Mouse (Mus musculus): Measurements from ENCODE around the gene Tuba1b.
"Not testable (repeated sequence)": the region's sequence is repeated elsewhere in the genome, so short reads cannot be mapped to it uniquely, and the experiment has no call there.

Gene Tuba1b

GRCm38 (mm10) chr15:98927566-98927965, 6.8 kb downstream of the Tuba1b start:
- DNase-seq (ENCODE audit: extremely low read depth, low read depth, low spot score): no peak

DNA sequence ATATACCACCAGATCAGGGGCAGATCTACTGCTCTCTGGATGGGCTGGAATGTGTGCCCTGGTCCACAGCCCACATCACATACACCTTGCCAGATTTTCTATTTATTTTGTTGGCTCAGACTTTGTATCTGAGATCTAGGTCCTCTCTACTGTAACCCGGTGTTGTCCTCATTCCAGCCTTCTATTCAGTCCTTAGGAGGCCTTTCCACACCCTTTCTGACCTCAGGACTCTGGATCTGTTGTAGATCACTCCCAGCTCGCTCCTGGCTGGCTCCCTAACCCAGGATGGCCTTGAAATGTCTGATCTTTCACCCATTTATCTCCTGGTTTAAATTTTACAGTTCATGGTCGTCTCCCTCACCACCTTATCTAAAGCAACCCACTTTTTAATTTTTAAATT, 9.7 kb downstream of the Tuba1b start:
- DNase-seq (ENCODE audit: extremely low read depth, low read depth, low spot score): no peak

GRCm38 (mm10) chr15:98923031-98923537, 11.3 kb downstream of the Tuba1b start:
- DNase-seq (ENCODE audit: extremely low read depth, low read depth, low spot score): no peak

GRCm38 (mm10) chr15:98922581-98922980, 11.8 kb downstream of the Tuba1b start:
- no peak for DNase-seq (ENCODE audit: extremely low read depth, low read depth, low spot score)

DNA sequence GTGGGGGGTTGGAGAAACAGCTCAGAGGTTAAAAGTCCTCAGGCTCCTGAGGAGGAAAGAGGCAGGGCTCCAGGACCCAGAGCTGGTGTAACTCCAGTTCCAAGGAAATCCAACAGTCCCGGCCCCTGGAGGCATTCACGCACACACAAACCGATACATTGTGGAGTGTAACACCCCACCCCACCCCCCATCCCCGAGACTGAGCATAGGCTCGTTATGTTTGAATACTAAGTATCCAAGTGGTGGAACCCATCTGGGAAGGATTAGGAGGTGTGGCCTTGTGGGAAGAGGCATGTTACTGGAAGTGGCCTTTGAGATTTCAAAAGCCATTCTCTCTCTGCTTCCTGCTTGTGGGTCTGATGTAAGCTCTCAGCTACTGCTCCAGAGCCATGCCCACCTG, 12.9 kb downstream of the Tuba1b start:
- DNase-seq (ENCODE audit: extremely low read depth, low read depth, low spot score): no peak

GRCm38 (mm10) chr15:98918499-98918895, 15.9 kb downstream of the Tuba1b start:
- not testable (repeated sequence) for DNase-seq (ENCODE audit: extremely low read depth, low read depth, low spot score)

DNA sequence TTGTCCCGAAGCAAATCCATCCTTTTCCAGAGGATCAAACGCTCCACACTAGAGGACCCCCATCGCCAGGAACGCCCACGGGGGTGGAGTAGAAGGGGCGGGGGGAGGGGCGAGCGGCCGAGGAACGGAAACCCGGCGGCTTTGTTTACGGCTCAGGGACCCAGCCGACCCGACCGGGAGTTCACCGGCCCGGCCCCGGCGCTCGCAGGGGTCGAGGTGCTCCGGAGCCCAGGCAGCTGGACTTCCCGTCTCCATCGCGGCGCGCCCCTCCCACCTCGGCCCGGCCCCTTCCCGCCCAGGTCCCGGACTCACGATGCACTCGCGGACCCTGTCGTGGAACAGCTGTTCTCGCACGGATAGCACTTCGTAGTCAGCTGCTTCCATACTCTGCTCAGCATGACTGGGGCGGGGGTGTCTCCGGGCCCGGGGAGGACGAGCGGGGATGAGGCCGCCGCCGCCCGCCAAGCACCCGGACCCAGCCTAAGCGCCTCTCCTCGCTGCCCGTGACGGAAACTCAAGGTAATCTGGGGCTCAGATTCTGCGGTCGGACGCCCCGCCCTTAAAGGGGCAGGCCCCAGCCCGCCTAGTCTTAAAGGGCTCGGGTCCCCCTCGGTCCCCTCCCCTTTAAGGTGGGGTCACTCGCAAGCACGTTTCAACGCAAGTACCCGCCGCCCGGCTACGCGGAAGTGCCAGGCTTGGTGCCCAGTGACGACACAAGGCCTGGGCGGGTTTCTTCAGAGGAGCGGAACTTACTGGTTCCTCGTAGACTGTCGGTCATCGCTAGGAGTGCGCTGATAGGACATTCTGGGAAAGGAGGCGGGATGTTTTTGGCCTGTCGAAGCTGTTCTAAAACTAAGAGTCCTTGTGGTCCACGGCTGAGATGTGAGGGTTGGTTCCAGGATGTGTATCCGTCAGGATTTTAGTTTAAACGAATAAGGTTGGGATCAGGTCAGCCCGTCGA, 16.5 kb downstream of the Tuba1b start, which contains the start of gene Lmbr1l:
Gene Lmbr1l (minus strand): TSS at position 694 of the 961 bp plus-strand sequence.
- peak; percentile 96 for DNase-seq (ENCODE audit: extremely low read depth, low read depth, low spot score)

GRCm38 (mm10) chr15:98917091-98917490, 17.3 kb downstream of the Tuba1b start:
- DNase-seq (ENCODE audit: extremely low read depth, low read depth, low spot score): no peak

DNA sequence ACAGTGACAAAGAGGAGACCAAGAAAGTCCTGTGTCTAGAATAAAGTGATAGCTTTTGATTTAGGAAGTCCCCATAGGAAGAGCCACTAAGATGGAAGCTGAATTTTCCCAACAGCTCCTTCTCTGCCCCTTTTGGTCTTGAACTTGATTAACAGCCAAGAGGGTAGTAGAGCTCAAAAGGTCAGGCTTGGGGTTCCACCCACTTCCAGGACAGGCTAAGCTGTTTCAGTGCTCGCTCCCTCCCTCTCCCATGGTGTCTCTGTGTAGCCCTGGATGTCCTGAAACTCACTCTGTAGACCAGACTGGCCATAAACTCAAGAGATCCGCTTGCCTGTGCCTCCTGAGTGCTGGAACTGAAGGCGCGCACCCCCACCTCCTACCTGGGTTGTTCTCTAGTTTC, 18.3 kb downstream of the Tuba1b start:
- DNase-seq (ENCODE audit: extremely low read depth, low read depth, low spot score): no peak

DNA sequence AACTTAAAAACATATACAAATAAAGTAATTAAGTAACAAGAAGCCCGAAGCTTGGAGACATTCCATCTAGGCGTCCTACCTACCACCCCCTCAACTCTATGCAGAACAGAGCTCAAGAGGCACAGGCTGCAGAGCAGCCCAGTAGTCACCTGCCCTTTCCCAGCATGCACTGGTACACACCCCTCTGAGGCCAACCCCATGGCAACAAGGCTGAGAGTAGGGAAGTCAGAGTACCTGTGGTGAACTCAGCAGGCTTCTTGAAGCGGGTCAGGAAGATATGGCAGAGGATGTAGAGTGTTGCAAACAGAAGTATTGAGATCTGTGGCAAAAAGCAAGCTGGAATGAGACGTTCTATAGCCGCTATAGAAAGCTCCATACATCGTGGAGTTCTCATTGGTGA, 19.5 kb downstream of the Tuba1b start:
- no peak for DNase-seq (ENCODE audit: extremely low read depth, low read depth, low spot score)

GRCm38 (mm10) chr15:98904692-98905091, 29.7 kb downstream of the Tuba1b start:
- no peak for DNase-seq (ENCODE audit: extremely low read depth, low read depth, low spot score)

GRCm38 (mm10) chr15:98902600-98902999, 31.8 kb downstream of the Tuba1b start:
- no peak for DNase-seq (ENCODE audit: extremely low read depth, low read depth, low spot score)

DNA sequence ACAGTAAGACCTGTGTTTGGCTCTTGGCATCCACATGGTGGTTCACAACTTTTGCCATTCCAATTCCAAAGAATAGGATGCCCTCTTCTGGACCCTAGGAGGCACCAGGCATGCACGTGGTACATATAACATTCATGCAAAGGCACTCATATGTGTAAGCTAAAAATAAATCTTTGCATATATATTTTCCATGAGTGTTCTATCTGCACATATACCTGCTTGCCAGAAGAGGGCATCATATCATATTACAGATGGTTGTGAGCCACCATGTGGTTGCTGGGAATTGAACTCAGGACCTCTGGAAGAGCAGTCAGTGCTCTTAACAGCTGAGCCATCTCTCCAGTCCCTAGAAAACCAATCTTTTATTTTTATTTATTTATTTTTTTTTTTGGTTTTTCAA, 32.8 kb downstream of the Tuba1b start:
- DNase-seq (ENCODE audit: extremely low read depth, low read depth, low spot score): no peak

DNA sequence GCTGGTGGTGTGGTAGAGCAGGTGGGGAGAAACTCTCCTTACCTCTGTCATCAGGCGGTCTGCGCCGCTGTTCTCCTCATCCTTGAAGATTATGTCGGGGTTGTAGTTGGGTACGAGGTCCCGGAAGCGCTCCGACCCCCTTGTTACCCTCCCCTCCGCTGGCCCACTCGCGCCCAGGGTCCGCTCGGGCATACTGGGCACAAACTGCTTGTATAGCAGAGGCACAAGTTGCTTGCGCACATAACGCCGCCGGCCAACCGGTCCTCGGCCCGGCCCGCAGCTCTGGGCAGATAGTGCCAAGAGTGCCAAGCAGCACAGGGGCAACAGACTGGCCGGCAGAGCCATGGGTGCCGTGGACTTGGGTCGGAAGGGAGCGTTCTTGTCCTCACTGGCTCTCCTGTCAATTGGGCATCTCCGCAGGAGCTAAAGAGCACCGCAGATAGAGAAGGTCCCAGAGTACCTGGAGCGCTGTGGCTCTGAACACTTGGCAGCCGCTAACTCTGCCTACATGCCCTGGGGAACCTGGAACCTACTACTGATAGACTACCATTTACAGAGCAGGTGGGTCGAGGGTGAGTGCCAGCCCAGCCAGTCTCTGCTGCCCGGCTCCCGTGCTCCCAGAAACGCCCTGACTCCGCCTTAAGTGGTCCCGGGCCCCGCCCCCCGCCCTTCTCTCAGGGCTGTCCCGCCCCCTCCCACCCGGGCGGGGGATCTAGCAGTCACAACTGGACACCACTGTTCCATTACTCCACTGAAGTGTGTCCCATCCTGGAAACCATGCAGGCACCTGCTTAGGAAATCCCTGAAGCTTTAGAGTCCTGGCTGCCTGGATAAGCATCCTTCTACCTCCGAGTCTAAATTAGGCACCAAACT, 36.2 kb downstream of the Tuba1b start, which contains the start of gene Dhh:
Gene Dhh (minus strand): TSS at position 613 of the 873 bp plus-strand sequence.
- DNase-seq (ENCODE audit: extremely low read depth, low read depth, low spot score): no peak

DNA sequence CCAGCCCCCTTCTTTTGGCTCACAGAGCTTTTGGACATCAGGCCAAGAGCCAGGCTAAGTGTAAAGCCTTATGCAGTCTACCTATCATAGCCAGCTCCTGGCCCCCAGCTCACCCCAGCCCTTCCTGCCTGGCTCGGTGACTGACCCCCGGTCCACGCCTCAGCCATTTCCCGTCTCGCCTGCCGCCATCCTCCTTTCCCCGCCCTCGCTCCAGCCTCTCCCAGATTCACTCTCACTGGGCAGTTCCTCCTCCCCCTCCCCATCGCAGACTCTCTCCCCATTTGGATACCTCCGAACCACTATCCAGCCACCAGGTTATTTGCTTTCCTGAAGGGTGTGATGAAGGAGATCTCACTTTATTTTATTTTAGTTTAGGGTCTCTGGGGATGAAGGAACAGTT, 36.9 kb downstream of the Tuba1b start:
- no peak for DNase-seq (ENCODE audit: extremely low read depth, low read depth, low spot score)

- DNase-seq (ENCODE audit: extremely low read depth, low read depth, low spot score): no peak
Measured at GRCm38 (mm10) chr15:98895635-98896589, 38.5 kb downstream of the Tuba1b start.

GRCm38 (mm10) chr15:98894746-98895634, 39.4 kb downstream of the Tuba1b start:
- no peak for DNase-seq (ENCODE audit: extremely low read depth, low read depth, low spot score)

DNA sequence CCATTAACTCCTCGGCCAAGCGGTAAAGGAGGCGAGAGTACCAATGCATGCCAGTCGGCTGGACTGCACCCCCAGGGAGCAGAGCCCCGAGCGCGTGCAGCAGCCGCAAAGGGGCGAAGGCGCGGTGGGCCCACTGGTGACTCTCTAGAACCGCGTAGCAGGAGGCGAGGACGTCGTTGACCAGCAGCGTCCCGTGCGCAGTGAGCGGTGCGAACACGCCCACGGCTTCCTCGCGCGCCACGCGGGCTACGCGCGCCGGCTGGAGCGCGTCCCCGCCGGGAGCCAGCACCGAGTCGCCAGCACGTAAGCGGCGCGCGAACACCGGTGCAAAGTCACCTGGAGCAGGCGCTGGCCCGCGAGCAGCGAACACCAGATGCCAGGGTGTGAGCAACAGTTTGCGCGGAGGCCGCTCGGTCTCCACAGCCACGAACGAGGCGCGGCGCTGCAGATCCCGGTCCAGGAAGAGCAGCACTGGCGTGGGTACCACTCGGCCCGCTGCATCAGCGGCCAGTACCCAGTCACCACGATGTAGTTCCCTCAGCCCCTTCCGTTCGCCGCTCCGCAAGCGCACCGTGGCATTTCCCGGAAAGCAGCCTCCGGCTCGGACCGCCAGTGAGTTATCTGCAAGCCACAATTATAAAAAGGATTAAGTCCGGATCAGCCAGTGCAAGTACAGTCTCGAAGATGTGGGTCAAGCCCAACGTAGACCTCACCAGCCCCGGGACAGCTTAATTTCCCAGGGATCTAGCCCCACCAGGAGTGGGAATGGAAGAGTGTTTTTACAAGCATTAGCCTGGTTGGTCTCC, 40.2 kb downstream of the Tuba1b start, which contains the start of gene Rhebl1:
Gene Rhebl1 (minus strand): TSS at position 601 of the 806 bp plus-strand sequence.
- no peak for DNase-seq (ENCODE audit: extremely low read depth, low read depth, low spot score)

Measured in fat pad, adult 2 months (tissue).